ENCODE assay signal across 21 mouse cellular contexts in genomic region chr12:91870671-91871070, GRCm38 (mm10).
"Had no signal": no experiment of that assay in that cellular context is flagged by ENCODE, and none has a peak within 500 bp of the region (broad histone marks: within the 10 kb centered on the region; RNA-seq: fewer than 3 reads in every experiment).

No protein-coding gene starts in this region.

- H3K27ac ChIP-seq: liver, embryonic 15.5 days; lung, embryonic 15.5 days; macrophage; midbrain, embryonic 10.5 days; midbrain, embryonic 12.5 days; neural tube, embryonic 13.5 days; neural tube, embryonic 15.5 days had no signal

- H3K4me1 ChIP-seq: liver, embryonic 15.5 days; lung, embryonic 15.5 days; midbrain, embryonic 10.5 days; midbrain, embryonic 12.5 days; neural tube, embryonic 13.5 days; neural tube, embryonic 15.5 days had no signal

- H3K4me3 ChIP-seq: liver, embryonic 15.5 days; lung, embryonic 15.5 days; midbrain, embryonic 10.5 days; midbrain, embryonic 12.5 days; myocyte; neural tube, embryonic 13.5 days; neural tube, embryonic 15.5 days had no signal

- DNase-seq: liver, postnatal 0 days; lung, adult 2 months; lung, postnatal 14 days; lung, postnatal 36 days; midbrain, embryonic 14.5 days; retina, postnatal 1 day; right cerebral cortex, postnatal 14 days; spleen, adult 18-20 months; thymus, adult 2 months; thymus, postnatal 25 days; thymus, postnatal 4 days had no signal

- ATAC-seq: liver, postnatal 0 days; lung, postnatal 0 days; midbrain, embryonic 16.5 days had no signal
